Mouse (Mus musculus): ENCODE results near the gene Kcnh4. TPM values are rescaled to one million over a fixed set of nuclear protein-coding genes. Genes with fewer than 3 reads are reported as not detected.

Gene Kcnh4
- total RNA-seq, 2 experiments from 2014 or later = 1.1 to 1.8 TPM

DNA sequence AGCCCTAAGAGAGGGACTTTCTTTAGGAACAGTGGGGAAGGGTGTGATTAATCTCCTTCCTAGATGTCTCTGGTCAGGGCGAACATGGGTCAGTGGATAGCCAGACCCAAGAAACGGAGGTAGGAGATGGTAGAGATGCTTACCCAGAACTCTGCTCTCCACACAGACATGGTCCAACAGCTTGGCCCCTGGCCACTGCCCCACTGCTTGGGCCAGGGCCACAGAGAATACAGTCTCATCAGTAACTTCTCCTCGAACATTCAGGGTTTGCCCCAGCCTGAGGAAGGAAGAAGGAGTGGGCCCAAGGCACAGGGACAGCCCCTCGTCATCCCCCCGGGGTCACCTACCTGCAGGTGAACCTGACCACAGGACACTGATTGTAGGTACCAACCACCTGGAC lies 8.1 kb upstream of the Kcnh4 start:
- no peak for DNase-seq (ENCODE audit: extremely low spot score in 1 of 2, low spot score in 1 of 2)

DNA sequence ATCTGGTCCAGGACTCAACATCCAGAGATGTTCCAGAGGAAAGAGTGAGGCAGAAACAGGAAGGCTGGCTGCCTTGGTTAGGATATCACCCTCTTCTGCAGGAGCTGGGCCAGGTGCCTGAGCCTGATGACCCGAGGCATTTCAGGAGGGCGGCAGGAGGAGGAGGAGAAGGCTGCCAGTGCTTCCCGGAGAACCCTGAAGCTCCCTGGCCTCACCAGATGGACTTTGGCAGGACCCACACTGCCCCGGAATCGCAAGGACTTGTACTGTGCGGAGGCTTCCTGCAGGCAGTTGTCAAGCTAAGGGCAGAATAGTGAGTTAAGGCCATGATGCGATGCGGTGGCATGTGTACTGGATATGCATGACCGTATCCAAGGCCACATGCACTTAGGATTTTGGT lies 7.0 kb upstream of the Kcnh4 start:
- DNase-seq (ENCODE audit: extremely low spot score in 1 of 2, low spot score in 1 of 2) = no peak

DNA sequence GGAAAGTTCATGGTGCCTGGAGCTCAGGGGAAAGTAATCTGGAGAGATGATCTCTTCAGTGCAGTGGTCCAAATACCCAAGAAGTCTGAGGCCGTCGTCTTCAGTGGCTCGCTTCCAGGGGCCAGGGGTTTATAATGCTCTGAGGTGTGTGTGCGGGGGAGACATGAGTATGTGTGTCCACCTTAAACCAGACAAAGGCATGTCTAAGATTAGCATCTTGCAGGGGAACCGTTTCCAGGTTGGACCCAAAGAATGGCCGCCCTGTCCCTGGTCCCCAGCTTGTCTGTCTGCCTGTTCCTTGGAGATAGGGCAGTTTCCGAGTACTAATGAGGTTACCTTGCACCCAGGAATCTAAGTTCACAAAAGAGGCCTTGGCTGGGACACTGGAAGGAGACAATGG lies 3.1 kb upstream of the Kcnh4 start, which contains the start of gene Hcrt:
Hcrt (minus strand) TSS at position 101 of the 400 bp plus-strand sequence.
- no peak for DNase-seq (ENCODE audit: extremely low spot score in 1 of 2, low spot score in 1 of 2)

DNA sequence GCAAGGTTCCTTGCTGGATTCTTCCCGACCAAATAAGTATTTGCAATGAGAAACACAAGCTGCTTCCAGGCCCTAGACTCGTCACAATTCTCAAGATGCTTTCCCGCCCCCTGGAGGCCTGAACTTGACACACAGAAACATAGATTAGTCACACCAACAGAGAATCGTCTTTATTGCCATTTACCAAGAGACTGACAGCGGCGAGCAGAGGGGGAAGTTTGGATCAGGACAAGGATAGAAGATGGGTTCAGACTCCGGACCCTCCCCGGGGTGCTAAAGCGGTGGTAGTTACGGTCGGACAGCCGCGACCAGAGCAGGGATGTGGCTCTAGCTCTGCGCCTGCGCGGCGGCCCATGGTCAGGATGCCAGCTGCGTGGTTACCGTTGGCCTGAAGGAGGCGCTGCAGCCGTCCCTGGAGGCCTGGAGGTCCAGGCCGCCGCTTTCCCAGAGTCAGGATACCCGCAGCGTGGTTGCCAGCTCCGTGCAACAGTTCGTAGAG lies 1.9 kb upstream of the Kcnh4 start:
- DNase-seq (ENCODE audit: extremely low spot score in 1 of 2, low spot score in 1 of 2) = peak; percentile 87

DNA sequence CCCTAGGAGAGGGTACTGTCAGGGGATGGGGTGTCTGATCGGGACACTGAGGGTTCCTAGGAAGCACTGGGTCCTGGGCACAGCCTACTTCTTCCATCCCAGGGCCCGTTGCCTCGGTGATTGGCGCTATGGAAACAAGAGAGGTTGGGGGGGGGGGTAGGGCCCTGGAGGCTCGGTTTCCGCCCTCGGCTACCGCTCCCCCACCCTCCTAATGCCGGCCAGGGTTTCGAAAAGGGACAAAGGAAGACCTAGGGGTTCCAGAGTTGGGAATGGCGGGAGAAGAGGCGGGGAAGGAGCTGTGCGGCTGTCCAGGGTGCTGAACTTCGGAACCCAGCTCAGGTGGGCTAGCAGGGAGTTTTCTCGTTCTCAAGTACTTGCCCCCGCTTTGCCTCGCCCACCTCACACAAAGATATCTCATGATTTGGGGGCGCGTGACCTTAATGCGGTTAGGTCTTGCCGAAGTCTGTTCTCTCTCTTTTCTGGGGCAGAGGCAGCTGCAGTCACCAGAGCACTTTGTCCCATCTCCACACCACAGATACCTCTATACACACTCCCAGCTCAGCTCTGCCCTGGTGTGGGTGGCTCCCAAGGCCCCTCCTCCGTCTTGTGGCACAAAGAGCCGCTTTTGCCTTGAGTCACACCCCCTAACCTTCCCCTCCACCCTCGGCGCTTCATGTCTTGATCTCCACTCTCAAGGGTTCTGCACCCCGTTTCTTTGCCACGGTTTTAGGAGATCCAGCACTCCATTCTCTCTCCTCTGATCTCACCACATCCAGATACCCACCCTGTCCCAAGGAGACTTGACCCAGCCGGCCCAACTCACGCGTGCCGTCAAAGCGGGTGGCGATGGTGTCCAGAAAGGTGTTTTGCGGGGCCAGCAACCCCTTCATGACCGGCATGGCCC lies 783 bp downstream of the Kcnh4 start:
- DNase-seq (ENCODE audit: extremely low spot score in 1 of 2, low spot score in 1 of 2) = peak in 1 of 2 experiments; percentile 28

DNA sequence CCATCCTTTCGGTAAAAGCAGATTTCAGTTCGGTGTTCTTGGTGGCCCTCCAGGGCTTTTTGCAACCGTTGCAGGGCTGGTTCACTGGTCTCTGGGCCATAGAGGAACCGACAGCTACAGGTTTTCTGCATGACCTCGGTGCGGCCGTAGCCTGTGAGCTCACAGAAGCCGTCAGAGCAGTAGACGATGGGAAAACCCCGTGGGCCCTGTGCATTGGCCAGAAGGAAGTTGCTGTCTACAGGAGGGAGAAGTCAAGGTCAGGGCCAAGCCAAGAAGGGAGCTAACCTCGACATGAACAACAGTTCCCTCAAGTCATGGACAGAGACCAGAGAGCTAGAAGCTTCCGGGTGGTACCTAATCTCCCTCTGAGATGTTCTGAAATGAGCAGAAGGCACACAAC lies 2.2 kb downstream of the Kcnh4 start:
- no peak for DNase-seq (ENCODE audit: extremely low spot score in 1 of 2, low spot score in 1 of 2)

DNA sequence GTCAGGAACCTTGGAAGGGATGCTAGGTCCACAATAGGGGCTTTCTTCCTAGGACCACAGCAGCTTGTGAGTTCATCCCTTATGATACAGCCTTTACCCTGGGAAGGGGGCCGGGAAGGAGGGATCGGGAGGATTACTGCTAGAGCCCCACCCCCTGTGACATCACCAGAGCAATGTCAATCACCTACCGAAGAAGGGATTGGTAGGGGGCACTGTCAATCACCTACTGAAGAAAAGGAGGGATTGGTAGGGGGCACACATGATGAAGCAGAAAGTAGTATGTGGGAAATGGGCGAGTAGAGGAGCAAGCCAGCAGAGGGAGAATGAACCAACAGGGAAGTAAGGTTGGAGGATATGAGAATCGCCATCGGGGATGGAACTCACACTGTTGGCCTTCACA lies 3.3 kb downstream of the Kcnh4 start:
- DNase-seq (ENCODE audit: extremely low spot score in 1 of 2, low spot score in 1 of 2) = no peak

DNA sequence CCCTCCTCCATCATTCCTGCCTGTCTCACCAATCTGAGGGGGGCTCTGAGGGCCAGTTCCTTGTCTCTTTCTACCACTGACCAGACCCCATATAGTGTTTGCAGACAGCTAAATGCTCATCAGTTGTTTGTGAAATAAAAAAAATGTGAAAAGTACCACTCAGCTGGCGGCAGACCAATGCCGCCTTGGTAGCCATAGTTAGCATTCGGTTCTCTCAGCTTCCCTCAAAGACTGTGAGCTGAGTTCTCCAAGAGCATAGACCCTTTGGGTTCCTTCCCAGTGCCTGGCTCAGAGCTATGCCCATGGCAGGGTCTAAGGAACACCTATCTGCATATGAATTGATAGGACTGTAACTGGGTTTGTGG lies 5.1 kb downstream of the Kcnh4 start:
- no peak for DNase-seq (ENCODE audit: extremely low spot score in 1 of 2, low spot score in 1 of 2)

DNA sequence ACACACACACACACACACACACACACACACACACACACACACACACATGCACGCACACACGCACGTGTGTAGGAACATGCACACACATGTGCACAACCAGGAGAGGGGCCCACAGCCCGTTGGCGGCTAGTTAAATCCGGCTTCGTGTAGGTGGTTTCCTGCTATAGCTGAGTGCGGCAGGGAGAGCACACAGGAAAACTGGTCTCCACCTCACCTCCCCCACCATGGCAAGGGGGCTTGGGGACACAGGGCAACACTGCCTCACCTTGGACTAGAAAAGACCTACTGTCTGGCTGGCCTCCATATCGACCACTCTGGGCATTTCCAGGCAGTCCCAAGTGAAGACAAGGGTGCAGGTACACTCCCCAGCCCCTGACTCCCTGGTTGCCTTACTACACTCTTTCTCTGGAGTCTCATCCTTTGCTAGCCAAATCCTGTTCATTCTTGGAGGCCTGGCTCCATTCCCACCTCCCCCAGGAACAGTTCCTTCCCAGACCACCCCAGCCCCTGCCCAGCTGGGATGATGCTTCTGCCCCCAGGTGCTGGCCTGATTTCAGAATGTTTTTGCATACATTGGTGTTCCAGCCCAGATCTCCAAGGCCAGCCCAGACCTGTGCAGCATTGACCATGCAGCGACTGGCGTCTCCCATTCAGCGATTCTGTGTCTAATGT lies 5.6 kb downstream of the Kcnh4 start:
- no peak for DNase-seq (ENCODE audit: extremely low spot score in 1 of 2, low spot score in 1 of 2)

DNA sequence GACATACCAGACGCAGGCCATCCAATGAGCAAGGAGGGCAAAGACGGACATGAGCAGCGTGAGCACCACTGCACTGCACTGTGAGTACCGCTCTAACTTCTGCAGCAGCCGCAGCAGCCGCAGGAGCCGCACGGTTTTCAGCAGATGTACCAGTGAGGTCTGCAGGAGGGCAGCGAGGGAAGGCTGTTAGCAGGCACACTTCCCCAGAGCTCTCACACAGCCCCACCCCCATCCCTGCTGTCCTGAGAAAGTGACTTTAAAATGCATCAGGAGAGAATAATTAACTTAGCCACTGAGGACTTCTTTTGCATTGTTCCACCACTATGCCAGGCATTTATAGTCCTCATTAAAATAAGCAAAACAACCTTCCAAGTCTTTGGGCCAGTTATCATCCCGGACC lies 7.4 kb downstream of the Kcnh4 start:
- no peak for DNase-seq (ENCODE audit: extremely low spot score in 1 of 2, low spot score in 1 of 2)

DNA sequence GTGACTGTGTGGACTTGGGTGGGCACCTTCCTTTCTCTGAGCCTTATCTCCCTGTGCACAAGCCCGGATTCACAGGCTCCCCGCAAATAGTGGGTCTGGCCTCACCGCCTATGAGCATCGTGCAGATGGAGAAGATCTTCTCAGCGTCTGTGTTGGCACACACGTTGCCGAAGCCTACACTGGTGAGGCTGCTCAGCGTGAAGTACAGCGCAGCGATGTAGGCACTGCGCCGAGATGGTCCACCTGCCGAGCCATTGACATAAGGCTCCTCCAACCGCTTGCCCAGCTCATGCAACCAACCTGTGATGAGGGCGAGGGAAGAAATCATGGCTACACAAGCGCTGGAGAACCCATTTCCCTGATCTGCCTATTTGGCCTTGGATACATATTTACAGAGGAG lies 9.6 kb downstream of the Kcnh4 start:
- no peak for DNase-seq (ENCODE audit: extremely low spot score in 1 of 2, low spot score in 1 of 2)

DNA sequence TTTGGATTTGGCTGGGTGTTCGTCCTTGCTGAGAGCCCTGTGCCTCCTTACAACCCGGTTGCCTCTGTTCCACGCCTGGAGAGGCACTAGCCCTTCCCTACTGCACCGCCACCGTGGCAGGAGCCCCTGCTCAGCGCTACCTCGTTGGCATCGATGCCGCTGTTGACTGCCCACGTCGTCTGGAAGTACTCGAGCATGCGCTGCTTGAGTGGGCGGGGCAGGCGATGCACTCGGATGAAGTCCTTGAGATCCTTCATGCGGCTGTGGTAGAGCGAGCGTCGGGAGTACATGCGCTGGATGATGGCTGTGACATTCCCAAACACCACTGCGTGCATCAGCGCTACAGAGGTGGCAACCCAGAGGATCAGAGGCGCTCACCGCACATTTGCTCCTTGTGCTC lies 10.3 kb downstream of the Kcnh4 start:
- DNase-seq (ENCODE audit: extremely low spot score in 1 of 2, low spot score in 1 of 2) = no peak

DNA sequence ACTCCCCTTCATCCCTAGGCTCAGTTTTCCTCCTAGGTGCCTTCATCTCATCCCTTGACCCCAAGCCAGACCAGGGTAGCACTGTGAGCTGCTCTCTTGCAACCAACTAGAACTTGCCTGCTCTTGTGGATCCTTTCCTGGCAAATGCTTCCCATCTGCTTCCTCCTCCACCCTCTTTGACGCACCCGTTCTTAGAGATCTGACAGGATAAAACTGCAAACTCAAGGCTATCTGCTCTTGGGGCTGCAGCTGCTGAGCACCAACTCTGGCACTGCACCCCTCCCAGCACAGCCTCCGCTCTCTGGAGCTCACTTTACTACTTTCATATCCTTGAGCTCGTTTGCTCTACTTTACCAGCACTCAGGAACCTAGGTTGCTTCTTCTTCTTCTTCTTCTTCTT lies 11.1 kb downstream of the Kcnh4 start:
- DNase-seq (ENCODE audit: extremely low spot score in 1 of 2, low spot score in 1 of 2) = no peak

DNA sequence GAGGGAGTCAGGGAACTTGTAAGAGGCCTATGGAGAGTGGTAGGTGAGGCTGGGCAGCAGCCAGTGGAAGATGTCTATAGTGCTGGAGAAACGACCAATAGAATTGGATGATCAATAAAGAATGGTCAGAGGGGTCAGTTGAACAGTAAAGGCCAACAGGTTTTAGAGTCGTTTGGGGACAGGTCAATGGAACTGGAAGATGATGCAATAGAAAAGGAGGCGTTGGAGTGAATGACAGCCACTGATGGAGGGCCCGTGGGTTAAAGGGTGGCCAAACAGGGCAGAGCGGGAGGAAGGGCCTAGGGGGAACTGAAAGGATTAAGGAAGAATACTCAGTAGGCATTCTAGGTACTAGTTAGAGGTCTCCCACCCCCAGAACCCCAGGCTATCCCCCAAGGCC lies 12.6 kb downstream of the Kcnh4 start:
- no peak for DNase-seq (ENCODE audit: extremely low spot score in 1 of 2, low spot score in 1 of 2)

DNA sequence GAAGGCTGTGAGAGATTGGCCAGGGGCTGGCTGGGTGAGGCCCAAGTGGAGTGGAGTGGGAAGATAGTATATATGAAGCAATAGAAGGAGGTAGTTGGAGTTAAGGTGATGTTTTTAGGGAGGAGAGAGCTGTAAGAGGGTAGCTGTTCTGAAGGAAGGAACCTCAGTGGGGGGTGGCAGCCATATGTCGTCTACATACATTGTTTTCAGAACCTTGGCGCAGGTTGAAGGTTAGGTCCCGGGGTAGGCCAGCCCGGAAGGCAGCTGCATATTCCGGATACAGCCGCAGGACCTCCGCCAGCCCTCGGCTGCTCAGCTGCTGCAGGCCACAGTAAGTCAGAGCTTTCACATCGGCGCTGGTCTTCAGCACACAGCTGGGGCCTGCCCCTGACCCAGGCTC lies 13.2 kb downstream of the Kcnh4 start:
- no peak for DNase-seq (ENCODE audit: extremely low spot score in 1 of 2, low spot score in 1 of 2)

DNA sequence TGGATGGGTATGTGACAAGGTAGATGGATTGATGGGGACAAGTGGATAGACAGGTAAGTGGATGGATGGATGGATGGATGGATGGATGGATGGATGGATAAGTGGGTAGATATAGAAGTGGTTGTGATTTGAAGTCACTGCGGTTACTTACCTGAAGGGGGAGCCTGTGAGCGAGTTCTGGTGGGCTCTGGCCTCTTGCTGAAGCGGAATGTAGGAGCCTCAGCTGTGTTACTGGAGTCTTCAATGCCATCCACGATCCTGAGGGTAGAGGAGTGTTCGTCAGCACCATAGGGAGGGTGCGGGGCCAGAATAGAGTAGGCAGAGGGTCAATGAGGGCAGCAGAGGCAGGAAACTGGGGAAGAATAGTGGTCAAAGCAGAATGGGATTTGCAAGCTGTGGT lies 14.7 kb downstream of the Kcnh4 start:
- DNase-seq (ENCODE audit: extremely low spot score in 1 of 2, low spot score in 1 of 2) = peak; percentile 29 to 58

DNA sequence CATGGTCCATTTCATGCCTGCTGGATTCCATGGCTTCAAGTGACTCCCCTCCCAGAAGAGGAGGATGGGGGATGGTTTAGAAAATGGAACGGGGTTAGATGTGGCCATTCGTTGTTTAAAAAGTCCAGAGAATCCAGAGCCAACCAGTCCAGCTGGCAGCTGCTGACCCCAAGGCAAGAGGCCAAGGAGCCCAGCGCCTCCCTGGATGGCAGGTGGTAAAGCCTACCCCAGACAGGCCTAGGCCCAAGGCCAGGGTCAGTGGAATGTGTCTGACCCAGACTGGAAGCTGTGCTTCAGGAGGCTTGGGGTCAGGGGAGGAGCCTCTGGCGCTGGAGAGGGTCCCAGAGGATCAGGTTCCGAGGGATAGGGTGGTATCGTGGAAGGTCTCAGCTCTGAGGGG lies 18.4 kb downstream of the Kcnh4 start:
- no peak for DNase-seq (ENCODE audit: extremely low spot score in 1 of 2, low spot score in 1 of 2)

DNA sequence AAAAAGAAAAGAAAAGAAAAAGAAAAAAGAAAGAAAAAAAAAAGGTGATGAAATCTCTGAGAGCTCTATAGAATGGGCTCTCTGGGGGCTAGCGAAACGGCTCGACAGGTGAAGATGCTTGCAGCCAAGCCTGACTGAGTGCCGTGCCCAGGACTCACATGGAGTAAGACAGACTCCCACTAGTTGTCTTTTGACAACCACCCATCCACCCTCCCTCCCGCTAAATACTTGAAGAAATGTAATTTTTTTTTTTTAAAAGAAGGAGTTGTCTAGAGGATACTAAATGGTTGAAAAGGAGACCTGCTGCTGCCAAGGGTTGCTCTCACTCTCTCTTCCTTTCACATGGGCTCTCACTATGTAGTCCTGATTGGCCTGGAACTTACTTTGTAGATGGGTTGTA lies 21.0 kb downstream of the Kcnh4 start:
- no peak for DNase-seq (ENCODE audit: extremely low spot score in 1 of 2, low spot score in 1 of 2)

DNA sequence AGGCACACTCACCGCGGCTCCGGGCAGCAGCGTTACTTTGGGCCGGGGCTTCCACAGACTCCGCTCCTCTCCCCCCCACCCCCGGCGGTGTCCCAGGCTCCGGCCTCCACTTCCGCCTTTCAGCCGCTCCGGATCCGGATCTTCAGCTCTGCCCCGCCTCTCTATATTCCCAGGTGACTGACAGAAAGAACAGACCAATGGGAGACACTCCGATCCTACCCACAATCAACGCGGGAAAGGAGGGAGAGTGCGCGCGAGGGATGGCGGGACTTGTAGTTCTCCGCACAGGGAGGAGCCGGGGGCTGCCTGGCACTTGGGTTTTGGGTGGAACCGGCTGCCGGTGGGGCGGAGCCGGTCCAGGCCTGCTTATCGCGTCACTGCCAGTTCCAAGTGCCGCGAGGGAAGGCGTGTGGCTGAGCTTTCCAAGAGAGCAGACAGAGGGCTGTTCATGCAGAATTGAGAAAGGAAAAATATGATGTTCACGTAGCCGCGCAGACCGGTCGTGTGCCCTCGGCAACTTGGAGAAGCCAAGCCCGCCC lies 21.6 kb downstream of the Kcnh4 start, which contains the start of gene Rab5c:
Rab5c (minus strand) TSS at position 150 of the 539 bp plus-strand sequence.
- peak; percentile 90 to 93 for DNase-seq (ENCODE audit: extremely low spot score in 1 of 2, low spot score in 1 of 2)

DNA sequence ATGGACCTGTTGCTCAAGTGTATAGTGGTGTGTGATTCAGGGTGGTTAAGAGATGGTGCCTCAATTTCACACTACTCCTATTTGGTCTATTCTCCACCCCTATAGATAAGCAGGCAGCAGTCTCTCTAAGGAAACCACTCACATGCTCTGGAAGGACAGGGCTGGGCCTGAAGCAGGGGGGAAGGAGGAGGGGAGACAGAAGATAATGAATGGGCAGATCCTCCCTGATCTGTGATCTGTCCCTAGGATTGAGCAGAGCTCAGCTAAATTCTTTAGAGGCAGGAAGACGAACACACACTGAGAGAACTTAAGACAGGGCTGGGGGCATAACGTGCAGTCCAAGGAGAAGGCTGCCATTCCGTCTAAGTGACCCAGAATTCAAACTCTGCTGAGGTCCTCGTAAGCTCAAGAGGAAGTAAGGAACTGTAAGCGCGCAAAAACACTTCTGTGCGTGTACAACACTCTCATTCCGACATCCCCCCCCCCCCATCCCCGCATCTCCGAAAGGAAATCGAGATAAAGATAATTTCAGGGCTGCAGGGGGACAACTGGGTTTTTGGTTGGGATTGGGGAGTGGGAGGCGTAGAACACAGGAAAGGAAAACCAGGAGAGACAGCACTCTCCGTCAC lies 22.5 kb downstream of the Kcnh4 start:
- no peak for DNase-seq (ENCODE audit: extremely low spot score in 1 of 2, low spot score in 1 of 2)

DNA sequence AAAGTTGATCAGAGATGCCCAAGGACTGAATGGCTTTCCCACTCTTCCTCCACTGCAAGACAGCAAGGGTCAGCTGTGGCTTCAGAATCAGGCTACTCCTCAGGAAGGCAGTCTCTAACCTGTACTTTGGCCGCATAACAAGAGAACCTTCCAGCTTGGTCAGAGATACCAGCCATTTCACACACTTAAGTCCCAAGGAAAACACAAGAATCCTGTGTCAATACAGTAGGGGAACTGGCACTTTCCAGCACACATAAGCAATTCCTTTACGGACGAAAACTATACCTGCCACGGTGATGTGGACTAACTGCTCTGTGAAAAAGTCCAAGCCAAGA lies 23.0 kb downstream of the Kcnh4 start:
- no peak for DNase-seq (ENCODE audit: extremely low spot score in 1 of 2, low spot score in 1 of 2)
